Mouse (Mus musculus): Measurements from ENCODE around the gene Focad. TPM values are rescaled to one million over a fixed set of nuclear protein-coding genes. Genes with fewer than 3 reads are reported as not detected.

Gene Focad
- polyA plus RNA-seq, 1 experiment: 6.8 TPM

GRCm38 (mm10) chr4:88299551-88299950 is 205.1 kb downstream of the Focad start:
- Histone ChIP-seq H3K4me3 (ENCODE audit: insufficient read depth, low read depth, low read length) (no peak overlapping the region), H3K36me3 (ENCODE audit: control insufficient read depth, insufficient read depth, low read length) (no peaks in the 10 kb centered on the region), H3K4me1 (ENCODE audit: control insufficient read depth, insufficient read depth, low read length) (no peaks in the 10 kb centered on the region), H3K27ac (ENCODE audit: insufficient read depth, low read depth, low read length) (no peak overlapping the region), H3K27me3 (replicated peaks; ENCODE audit: control insufficient read depth, insufficient read depth, low read length) (no peaks in the 10 kb centered on the region)
- WGBS: 90% methylated on average over 3 of the region's 3 CpGs
- no peak for TF ChIP-seq POLR2A (IDR thresholded peaks at IDR 0.05; ENCODE audit: low read depth, low read length)
- no peak for DNase-seq

GRCm38 (mm10) chr4:88300832-88301621 is 206.6 kb downstream of the Focad start:
- H3K4me3 ChIP-seq (ENCODE audit: insufficient read depth, low read depth, low read length): no peak overlapping the region
- DNase-seq: no peak
- H3K36me3 ChIP-seq (ENCODE audit: control insufficient read depth, insufficient read depth, low read length): no peaks in the 10 kb centered on the region
- TF ChIP-seq POLR2A (IDR thresholded peaks at IDR 0.05; ENCODE audit: low read depth, low read length) (no peak), CTCF (conservative IDR thresholded peaks at IDR 0.05; ENCODE audit: insufficient read depth, insufficient read length, low read depth, low read length) (no peak)
- no peak overlapping the region for H3K27ac ChIP-seq (ENCODE audit: insufficient read depth, low read depth, low read length)
- no peaks in the 10 kb centered on the region for H3K4me1 ChIP-seq (ENCODE audit: control insufficient read depth, insufficient read depth, low read length)
- 84% methylated on average over 6 of the region's 6 CpGs for WGBS
- H3K27me3 ChIP-seq (replicated peaks; ENCODE audit: control insufficient read depth, insufficient read depth, low read length): no peaks in the 10 kb centered on the region

GRCm38 (mm10) chr4:88302291-88302690 is 207.9 kb downstream of the Focad start:
- peak; percentile 50 for DNase-seq
- no peak overlapping the region for H3K27ac ChIP-seq (ENCODE audit: insufficient read depth, low read depth, low read length)
- H3K4me3 ChIP-seq (ENCODE audit: insufficient read depth, low read depth, low read length): no peak overlapping the region

GRCm38 (mm10) chr4:88307691-88308090 is 213.3 kb downstream of the Focad start:
- Histone ChIP-seq H3K4me3 (ENCODE audit: insufficient read depth, low read depth, low read length) (no peak overlapping the region), H3K27ac (ENCODE audit: insufficient read depth, low read depth, low read length) (no peak overlapping the region), H3K4me1 (ENCODE audit: control insufficient read depth, insufficient read depth, low read length) (no peaks in the 10 kb centered on the region), H3K27me3 (replicated peaks; ENCODE audit: control insufficient read depth, insufficient read depth, low read length) (no peaks in the 10 kb centered on the region), H3K36me3 (ENCODE audit: control insufficient read depth, insufficient read depth, low read length) (no peaks in the 10 kb centered on the region)
- WGBS: 92% methylated on average over 3 of the region's 3 CpGs
- DNase-seq: no peak
- TF ChIP-seq POLR2A (IDR thresholded peaks at IDR 0.05; ENCODE audit: low read depth, low read length) (no peak), CTCF (conservative IDR thresholded peaks at IDR 0.05; ENCODE audit: insufficient read depth, insufficient read length, low read depth, low read length) (no peak)

More at GRCm38 (mm10) chr4:88302291-88302690, 207.9 kb downstream of the Focad start:
- TF ChIP-seq POLR2A (IDR thresholded peaks at IDR 0.05; ENCODE audit: low read depth, low read length): no peak
- no peak for TF ChIP-seq CTCF (conservative IDR thresholded peaks at IDR 0.05; ENCODE audit: insufficient read depth, insufficient read length, low read depth, low read length)
- Histone ChIP-seq H3K27me3 (replicated peaks; ENCODE audit: control insufficient read depth, insufficient read depth, low read length) (no peaks in the 10 kb centered on the region), H3K36me3 (ENCODE audit: control insufficient read depth, insufficient read depth, low read length) (no peaks in the 10 kb centered on the region), H3K4me1 (ENCODE audit: control insufficient read depth, insufficient read depth, low read length) (no peaks in the 10 kb centered on the region)

- TF ChIP-seq CTCF (conservative IDR thresholded peaks at IDR 0.05; ENCODE audit: insufficient read depth, insufficient read length, low read depth, low read length) (no peak), POLR2A (IDR thresholded peaks at IDR 0.05; ENCODE audit: low read depth, low read length) (no peak)
- H3K36me3 ChIP-seq (ENCODE audit: control insufficient read depth, insufficient read depth, low read length): no peaks in the 10 kb centered on the region
- 95% methylated on average over 10 of the region's 10 CpGs for WGBS
- H3K4me1 ChIP-seq (ENCODE audit: control insufficient read depth, insufficient read depth, low read length): no peaks in the 10 kb centered on the region
- H3K27me3 ChIP-seq (replicated peaks; ENCODE audit: control insufficient read depth, insufficient read depth, low read length): no peaks in the 10 kb centered on the region
- DNase-seq: no peak
- H3K4me3 ChIP-seq (ENCODE audit: insufficient read depth, low read depth, low read length): no peak overlapping the region
- no peak overlapping the region for H3K27ac ChIP-seq (ENCODE audit: insufficient read depth, low read depth, low read length)
Observed at GRCm38 (mm10) chr4:88308342-88309116, 214.1 kb downstream of the Focad start.

- TF ChIP-seq CTCF (conservative IDR thresholded peaks at IDR 0.05; ENCODE audit: insufficient read depth, insufficient read length, low read depth, low read length): peak; percentile 64
- no peak for TF ChIP-seq POLR2A (IDR thresholded peaks at IDR 0.05; ENCODE audit: low read depth, low read length)
- H3K4me3 ChIP-seq (ENCODE audit: insufficient read depth, low read depth, low read length): no peak overlapping the region
- no peaks in the 10 kb centered on the region for H3K36me3 ChIP-seq (ENCODE audit: control insufficient read depth, insufficient read depth, low read length)
- DNase-seq: peak; percentile 20
- no peaks in the 10 kb centered on the region for H3K27me3 ChIP-seq (replicated peaks; ENCODE audit: control insufficient read depth, insufficient read depth, low read length)
- no peaks in the 10 kb centered on the region for H3K4me1 ChIP-seq (ENCODE audit: control insufficient read depth, insufficient read depth, low read length)
- WGBS: 48% methylated on average over 2 of the region's 2 CpGs
- H3K27ac ChIP-seq (ENCODE audit: insufficient read depth, low read depth, low read length): no peak overlapping the region
Observed at GRCm38 (mm10) chr4:88309676-88310075, 215.2 kb downstream of the Focad start.

GRCm38 (mm10) chr4:88314898-88315297 is 220.5 kb downstream of the Focad start:
- WGBS: 78% methylated on average over 3 of the region's 3 CpGs
- no peak for TF ChIP-seq POLR2A (IDR thresholded peaks at IDR 0.05; ENCODE audit: low read depth, low read length)
- DNase-seq: no peak
- Histone ChIP-seq H3K36me3 (ENCODE audit: control insufficient read depth, insufficient read depth, low read length) (no peaks in the 10 kb centered on the region; the same call in 1 of the 2 replicates), H3K27ac (ENCODE audit: insufficient read depth, low read depth, low read length) (no peak overlapping the region), H3K4me3 (ENCODE audit: insufficient read depth, low read depth, low read length) (no peak overlapping the region), H3K27me3 (replicated peaks; ENCODE audit: control insufficient read depth, insufficient read depth, low read length) (no peaks in the 10 kb centered on the region), H3K4me1 (ENCODE audit: control insufficient read depth, insufficient read depth, low read length) (no peaks in the 10 kb centered on the region)

Measured in kidney, adult 2 months (tissue).